Mouse (Mus musculus) left cerebral cortex, adult 11 months (tissue): ENCODE measurements around the gene Tacr2.

ENCODE experiments used
- DNase-seq: peaks from one replicate; pipeline ENCODE4 v3.0.0; 2022; ENCODE audit warnings: low spot score

Gene Tacr2

GRCm38 (mm10) chr10:62252000-62252488 lies at the start of gene Tacr2:
Tacr2 (plus strand) TSS chr10:62252438.
- no peak for DNase-seq

GRCm38 (mm10) chr10:62202574-62202973 lies 49.7 kb upstream of the Tacr2 start:
- DNase-seq = no peak

GRCm38 (mm10) chr10:62208241-62208896 lies 43.9 kb upstream of the Tacr2 start:
- no peak for DNase-seq

GRCm38 (mm10) chr10:62211310-62211709 lies 40.9 kb upstream of the Tacr2 start:
- no peak for DNase-seq

- no peak for DNase-seq
Measured at GRCm38 (mm10) chr10:62215169-62215616, 37.0 kb upstream of the Tacr2 start.

GRCm38 (mm10) chr10:62215633-62216032 lies 36.6 kb upstream of the Tacr2 start:
- DNase-seq = no peak

- no peak for DNase-seq
Measured at GRCm38 (mm10) chr10:62216595-62216994, 35.6 kb upstream of the Tacr2 start.

- DNase-seq = no peak
Measured at GRCm38 (mm10) chr10:62217196-62217595, 35.0 kb upstream of the Tacr2 start.

- DNase-seq = no peak
Measured at GRCm38 (mm10) chr10:62218044-62218788, 34.0 kb upstream of the Tacr2 start.

- no peak for DNase-seq
Measured at GRCm38 (mm10) chr10:62218789-62219172, 33.5 kb upstream of the Tacr2 start.

GRCm38 (mm10) chr10:62220732-62221514 lies 31.3 kb upstream of the Tacr2 start:
- no peak for DNase-seq

GRCm38 (mm10) chr10:62221647-62222046 lies 30.6 kb upstream of the Tacr2 start:
- DNase-seq = no peak

GRCm38 (mm10) chr10:62222777-62223176 lies 29.5 kb upstream of the Tacr2 start:
- no peak for DNase-seq

- DNase-seq = no peak
Measured at GRCm38 (mm10) chr10:62224231-62224630, 28.0 kb upstream of the Tacr2 start.

GRCm38 (mm10) chr10:62225839-62226238 lies 26.4 kb upstream of the Tacr2 start:
- no peak for DNase-seq

GRCm38 (mm10) chr10:62228126-62228525 lies 24.1 kb upstream of the Tacr2 start:
- no peak for DNase-seq

- DNase-seq = peak; percentile 64
Measured at GRCm38 (mm10) chr10:62230708-62231394, 21.4 kb upstream of the Tacr2 start, which contains the start of gene Tspan15. Tspan15 (minus strand) TSS chr10:62231251.

- no peak for DNase-seq
Measured at GRCm38 (mm10) chr10:62231395-62231732, 20.9 kb upstream of the Tacr2 start.

GRCm38 (mm10) chr10:62231811-62232210 lies 20.4 kb upstream of the Tacr2 start:
- DNase-seq = no peak

- DNase-seq = no peak
Measured at GRCm38 (mm10) chr10:62236165-62236564, 16.1 kb upstream of the Tacr2 start.

GRCm38 (mm10) chr10:62237205-62237604 lies 15.0 kb upstream of the Tacr2 start:
- no peak for DNase-seq

GRCm38 (mm10) chr10:62238688-62239087 lies 13.6 kb upstream of the Tacr2 start:
- DNase-seq = no peak
